Mouse (Mus musculus): Measurements from ENCODE around the gene Zfp689. TPM values are rescaled to one million over a fixed set of nuclear protein-coding genes. Genes with fewer than 3 reads are reported as not detected.
"Not testable (repeated sequence)": the region's sequence is repeated elsewhere in the genome, so short reads cannot be mapped to it uniquely, and the experiment has no call there.

Zfp689 gene
- polyA plus RNA-seq, 1 experiment, result 1.7 TPM

DNA sequence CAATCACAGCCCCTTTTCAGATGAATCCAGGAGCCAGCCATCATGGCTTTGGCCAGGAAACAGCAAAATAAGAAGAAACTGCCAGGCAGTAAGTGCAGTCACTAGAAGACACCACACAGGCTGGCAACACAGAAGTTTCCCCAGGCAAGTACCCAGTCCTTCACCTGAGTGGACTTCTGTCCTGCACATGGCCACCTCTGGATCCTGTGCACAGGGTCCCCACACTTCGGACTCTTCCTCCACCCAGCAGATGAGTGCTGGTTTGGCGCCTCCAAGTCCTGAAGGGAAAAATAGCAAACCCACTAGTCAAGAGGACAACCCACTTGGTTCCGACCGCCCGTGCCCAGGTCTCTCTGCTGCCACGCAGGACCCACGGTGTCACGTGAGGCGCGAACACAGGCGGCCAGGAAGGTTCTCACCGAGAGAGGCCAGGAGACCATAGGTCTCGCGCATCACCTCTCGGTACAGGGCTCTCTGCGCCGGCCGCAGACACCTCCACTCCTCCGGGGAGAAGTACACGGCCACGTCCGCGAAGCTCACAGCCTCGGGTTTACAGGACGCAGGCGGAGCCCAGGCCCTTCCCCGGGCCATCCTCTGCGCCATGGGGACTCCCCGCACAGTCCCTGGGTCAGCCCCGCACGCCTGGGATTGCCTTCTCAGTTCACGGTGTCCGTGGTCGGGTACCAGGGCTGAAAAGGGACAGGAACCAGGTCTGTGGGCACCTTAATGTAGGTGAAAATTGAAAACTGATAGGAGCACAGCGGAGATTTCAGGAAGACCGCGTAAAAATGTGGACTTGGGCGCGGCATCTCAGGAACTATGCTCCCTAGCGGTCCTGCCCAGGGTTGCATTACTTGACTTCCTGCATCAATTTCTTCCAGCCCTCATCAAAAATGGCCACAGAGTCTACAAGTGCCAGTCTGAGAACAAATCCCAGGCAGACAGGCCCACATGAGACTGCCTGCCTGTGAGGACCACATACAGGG lies 42.7 kb downstream of the Zfp689 start, which contains the start of gene Zfp764:
Gene Zfp764 (minus strand): TSS at position 821 of the 986 bp plus-strand sequence.
- peak; percentile 59 for TF ChIP-seq CTCF (IDR thresholded peaks at IDR 0.05; ENCODE audit: low read depth, low read length)
- peak within 1 kb of the TSS; percentile 47; the same call in 1 of the 2 replicates for H3K27ac ChIP-seq (ENCODE audit: insufficient read depth, low read depth, low read length)
- H3K4me1 ChIP-seq (ENCODE audit: control insufficient read depth, insufficient read depth, low read length), result not testable (repeated sequence)
- H3K4me3 ChIP-seq (ENCODE audit: insufficient read depth, low read length), result peak within 1 kb of the TSS; percentile 74

DNA sequence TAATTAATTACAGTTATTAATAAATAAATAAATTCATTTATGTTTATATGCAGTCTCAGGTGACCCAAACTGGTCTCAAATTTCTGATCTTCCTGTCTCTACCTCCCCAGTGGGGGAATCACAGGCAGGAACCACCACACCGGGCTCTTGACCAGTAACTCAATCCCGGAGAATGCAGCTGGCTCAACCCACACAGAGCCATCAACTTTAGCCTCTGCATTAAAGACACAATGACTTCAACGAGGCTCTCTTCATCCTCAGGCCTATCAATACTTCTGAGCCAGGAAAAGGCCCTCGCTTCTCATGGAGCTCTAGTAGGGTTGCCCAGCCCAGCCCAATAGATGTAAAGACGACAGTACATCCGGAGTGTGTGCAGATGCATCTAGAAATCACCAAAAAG lies 44.9 kb downstream of the Zfp689 start:
- H3K4me1 ChIP-seq (ENCODE audit: control insufficient read depth, insufficient read depth, low read length); H3K4me3 ChIP-seq (ENCODE audit: insufficient read depth, low read length); H3K27ac ChIP-seq (ENCODE audit: insufficient read depth, low read depth, low read length): not testable (repeated sequence)

GRCm38 (mm10) chr7:127402980-127403379 lies 46.0 kb downstream of the Zfp689 start:
- Histone ChIP-seq H3K4me3 (ENCODE audit: insufficient read depth, low read length) (no peak overlapping the region), H3K27ac (ENCODE audit: insufficient read depth, low read depth, low read length) (no peak overlapping the region), H3K4me1 (ENCODE audit: control insufficient read depth, insufficient read depth, low read length) (0 out of 2 replicates have a peak, but pooled peaks cover 3% of the 10 kb centered on the region)
- TF ChIP-seq POLR2A (IDR thresholded peaks at IDR 0.05; ENCODE audit: borderline replicate concordance, low read depth, low read length), result no peak
- no peak for TF ChIP-seq CTCF (IDR thresholded peaks at IDR 0.05; ENCODE audit: low read depth, low read length)

- TF ChIP-seq CTCF (IDR thresholded peaks at IDR 0.05; ENCODE audit: low read depth, low read length) (no peak), POLR2A (IDR thresholded peaks at IDR 0.05; ENCODE audit: borderline replicate concordance, low read depth, low read length) (no peak)
- H3K4me3 ChIP-seq (ENCODE audit: insufficient read depth, low read length), result no peak overlapping the region
- no peak overlapping the region for H3K27ac ChIP-seq (ENCODE audit: insufficient read depth, low read depth, low read length)
- H3K4me1 ChIP-seq (ENCODE audit: control insufficient read depth, insufficient read depth, low read length), result no peaks in the 10 kb centered on the region
These were observed 48.6 kb downstream of the Zfp689 start for GRCm38 (mm10) chr7:127400355-127400754.

DNA sequence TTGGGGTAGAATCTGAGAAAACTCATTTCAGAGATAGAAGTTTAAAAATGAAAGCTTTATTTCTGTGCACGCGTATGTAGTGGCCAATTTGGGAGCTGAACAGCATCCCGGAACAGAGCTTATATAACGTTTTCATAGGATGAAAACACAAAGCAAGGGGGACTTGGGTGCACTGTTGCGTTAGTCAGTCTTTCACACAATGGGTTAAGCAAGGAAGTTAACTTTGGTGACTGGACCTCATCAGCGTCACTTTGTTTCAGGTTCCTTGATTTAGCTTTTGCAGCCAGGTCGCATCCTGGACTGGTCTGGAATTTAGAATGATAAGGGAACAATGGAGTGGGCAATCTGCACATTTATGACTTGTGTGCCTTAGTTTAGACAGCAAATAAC lies 55.0 kb downstream of the Zfp689 start:
- Histone ChIP-seq H3K4me1 (ENCODE audit: control insufficient read depth, insufficient read depth, low read length) (peaks cover 11% of the 10 kb centered on the region), H3K4me3 (ENCODE audit: insufficient read depth, low read length) (peak overlapping the region; percentile 60), H3K27ac (ENCODE audit: insufficient read depth, low read depth, low read length) (no peak overlapping the region)
- TF ChIP-seq CTCF (IDR thresholded peaks at IDR 0.05; ENCODE audit: low read depth, low read length) (no peak), POLR2A (IDR thresholded peaks at IDR 0.05; ENCODE audit: borderline replicate concordance, low read depth, low read length) (no peak)

DNA sequence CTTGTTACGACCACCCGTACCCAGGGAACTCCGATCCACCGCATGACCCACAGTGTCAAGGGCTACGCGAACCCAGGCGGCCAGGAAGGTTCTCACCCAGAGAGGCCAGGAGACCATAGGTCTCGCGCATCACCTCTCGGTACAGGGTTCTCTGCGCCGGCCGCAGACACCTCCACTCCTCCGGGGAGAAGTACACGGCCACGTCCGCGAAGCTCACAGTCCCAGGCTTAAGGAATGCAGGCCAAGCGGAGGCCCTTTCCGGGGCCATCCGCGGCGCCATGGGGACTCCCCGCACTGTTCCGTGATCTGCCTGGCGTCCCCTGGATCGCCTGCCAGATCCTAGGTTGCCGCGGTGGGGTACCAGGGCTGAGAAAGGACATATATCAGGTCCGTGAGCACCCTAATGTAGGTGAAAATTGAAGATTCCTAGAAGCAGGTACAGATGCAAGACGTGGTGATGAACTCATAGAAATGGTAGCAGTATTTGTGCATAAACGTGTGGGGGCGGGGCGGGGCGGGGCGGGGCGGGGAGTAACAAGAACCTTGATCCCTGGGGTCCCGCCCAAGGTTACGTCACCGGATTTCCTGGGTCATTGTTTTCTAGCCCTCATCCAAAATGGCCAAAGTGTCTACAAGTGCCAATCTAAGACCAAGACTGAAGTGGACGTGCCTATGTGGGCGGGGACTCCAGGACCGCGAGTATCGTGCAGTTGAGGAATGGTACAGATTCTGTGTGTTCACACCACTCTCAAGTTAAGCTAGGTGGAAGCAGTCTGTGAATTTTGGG lies 55.6 kb downstream of the Zfp689 start, which contains the start of gene E430018J23Rik:
Gene E430018J23Rik (minus strand): TSS at position 473 of the 787 bp plus-strand sequence.
- H3K27ac ChIP-seq (ENCODE audit: insufficient read depth, low read depth, low read length), result peak within 1 kb of the TSS; percentile 53
- H3K4me1 ChIP-seq (ENCODE audit: control insufficient read depth, insufficient read depth, low read length), result peaks cover 11% of the 10 kb centered on the region
- TF ChIP-seq POLR2A (IDR thresholded peaks at IDR 0.05; ENCODE audit: borderline replicate concordance, low read depth, low read length) (no peak), CTCF (IDR thresholded peaks at IDR 0.05; ENCODE audit: low read depth, low read length) (no peak)
- H3K4me3 ChIP-seq (ENCODE audit: insufficient read depth, low read length), result peak within 1 kb of the TSS; percentile 97

- H3K4me3 ChIP-seq (ENCODE audit: insufficient read depth, low read length), result peak overlapping the region; percentile 97
- peaks cover 11% of the 10 kb centered on the region for H3K4me1 ChIP-seq (ENCODE audit: control insufficient read depth, insufficient read depth, low read length)
- TF ChIP-seq CTCF (IDR thresholded peaks at IDR 0.05; ENCODE audit: low read depth, low read length) (no peak), POLR2A (IDR thresholded peaks at IDR 0.05; ENCODE audit: borderline replicate concordance, low read depth, low read length) (no peak)
- H3K27ac ChIP-seq (ENCODE audit: insufficient read depth, low read depth, low read length), result peak overlapping the region; percentile 44
These were observed 56.6 kb downstream of the Zfp689 start for GRCm38 (mm10) chr7:127392251-127392824.

Other genes with a start within 250 kb of the Zfp689 start
- gene Tbc1d10b, start 240.7 kb downstream of the Zfp689 start, polyA plus RNA-seq (2012; ENCODE audit: insufficient read depth, insufficient read length, missing spikeins), result 67.2 and 71.7 TPM in 2 replicates
- gene Mylpf, start 240.3 kb downstream of the Zfp689 start, polyA plus RNA-seq (2012; ENCODE audit: insufficient read depth, insufficient read length, missing spikeins), result 3.9 and 6.9 TPM in 2 replicates
- gene Zfp553, start 216.1 kb downstream of the Zfp689 start, polyA plus RNA-seq (2012; ENCODE audit: insufficient read depth, insufficient read length, missing spikeins), result 6.5 and 6.8 TPM in 2 replicates
- gene Sept1, start 216.0 kb downstream of the Zfp689 start, polyA plus RNA-seq (2012; ENCODE audit: insufficient read depth, insufficient read length, missing spikeins), result 2.9 and 5.8 TPM in 2 replicates
- 10.9 and 12.4 TPM in 2 replicates for gene Zfp771, start 204.9 kb downstream of the Zfp689 start, polyA plus RNA-seq (2012; ENCODE audit: insufficient read depth, insufficient read length, missing spikeins)
- 25.6 and 27.3 TPM in 2 replicates for gene Dctpp1, start 188.4 kb downstream of the Zfp689 start, polyA plus RNA-seq (2012; ENCODE audit: insufficient read depth, insufficient read length, missing spikeins)
- 72.2 and 77.0 TPM in 2 replicates for gene Sephs2, start 175.1 kb downstream of the Zfp689 start, polyA plus RNA-seq (2012; ENCODE audit: insufficient read depth, insufficient read length, missing spikeins)
- 42.3 and 49.7 TPM in 2 replicates for gene Itgal, start 152.9 kb downstream of the Zfp689 start, polyA plus RNA-seq (2012; ENCODE audit: insufficient read depth, insufficient read length, missing spikeins)
- 14.9 and 16.2 TPM in 2 replicates for gene Zfp768, start 103.6 kb downstream of the Zfp689 start, polyA plus RNA-seq (2012; ENCODE audit: insufficient read depth, insufficient read length, missing spikeins)
- 6.3 and 6.8 TPM in 2 replicates for gene Zfp747, start 73.1 kb downstream of the Zfp689 start, polyA plus RNA-seq (2012; ENCODE audit: insufficient read depth, insufficient read length, missing spikeins)
- gene 9130019O22Rik, start 62.0 kb downstream of the Zfp689 start, polyA plus RNA-seq (2012; ENCODE audit: insufficient read depth, insufficient read length, missing spikeins), result 2.8 and 2.9 TPM in 2 replicates
- 3.4 and 3.9 TPM in 2 replicates for gene E430018J23Rik, start 55.5 kb downstream of the Zfp689 start, polyA plus RNA-seq (2012; ENCODE audit: insufficient read depth, insufficient read length, missing spikeins)
- gene Zfp764, start 42.3 kb downstream of the Zfp689 start, polyA plus RNA-seq (2012; ENCODE audit: insufficient read depth, insufficient read length, missing spikeins), result 6.1 and 8.5 TPM in 2 replicates
- gene Zfp688, start 27.1 kb downstream of the Zfp689 start, polyA plus RNA-seq (2012; ENCODE audit: insufficient read depth, insufficient read length, missing spikeins), result 17.7 and 20.0 TPM in 2 replicates
- gene Prr14, start 10.5 kb upstream of the Zfp689 start, polyA plus RNA-seq (2012; ENCODE audit: insufficient read depth, insufficient read length, missing spikeins), result 67.4 and 69.0 TPM in 2 replicates
- gene Fbrs, start 30.0 kb upstream of the Zfp689 start, polyA plus RNA-seq (2012; ENCODE audit: insufficient read depth, insufficient read length, missing spikeins), result 134 and 147 TPM in 2 replicates
- gene Srcap, start 62.8 kb upstream of the Zfp689 start, polyA plus RNA-seq (2012; ENCODE audit: insufficient read depth, insufficient read length, missing spikeins), result 56.4 and 58.1 TPM in 2 replicates
- gene Gm42715, start 70.4 kb upstream of the Zfp689 start, polyA plus RNA-seq (2012; ENCODE audit: insufficient read depth, insufficient read length, missing spikeins), result 4.7 and 6.2 TPM in 2 replicates
- 3.4 and 10.8 TPM in 2 replicates for gene Tmem265, start 112.2 kb upstream of the Zfp689 start, polyA plus RNA-seq (2012; ENCODE audit: insufficient read depth, insufficient read length, missing spikeins)
- gene Phkg2, start 124.2 kb upstream of the Zfp689 start, polyA plus RNA-seq (2012; ENCODE audit: insufficient read depth, insufficient read length, missing spikeins), result 64.7 and 68.4 TPM in 2 replicates
- gene Ccdc189, start 139.4 kb upstream of the Zfp689 start, polyA plus RNA-seq (2012; ENCODE audit: insufficient read depth, insufficient read length, missing spikeins), result 2.7 and 2.9 TPM in 2 replicates
- 42.3 and 44.5 TPM in 2 replicates for gene Rnf40, start 139.6 kb upstream of the Zfp689 start, polyA plus RNA-seq (2012; ENCODE audit: insufficient read depth, insufficient read length, missing spikeins)
- 11.2 and 11.4 TPM in 2 replicates for gene Zfp629, start 166.6 kb upstream of the Zfp689 start, polyA plus RNA-seq (2012; ENCODE audit: insufficient read depth, insufficient read length, missing spikeins)